Mouse (Mus musculus) thymus, adult 2 months (tissue): ENCODE measurements around the gene Gm6217.

Source experiments
- CTCF ChIP-seq: fragments of 200-500 bp; IDR thresholded peaks from 2 replicates; pipeline ENCODE4 v1.5.1; 2012; ENCODE audit warnings: mild to moderate bottlenecking, control low read depth, low read length, moderate library complexity, borderline replicate concordance; ENCODE audit not compliant: control insufficient read depth, poor library complexity, insufficient read depth; ENCODE audit errors: extremely low read depth
- POLR2A ChIP-seq: fragments of 200-500 bp; IDR thresholded peaks from 2 replicates; pipeline ENCODE4 v1.6.1; 2012; ENCODE audit warnings: mild to moderate bottlenecking, low read length, control low read depth, moderate library complexity; ENCODE audit not compliant: control insufficient read depth, poor library complexity, insufficient read depth; ENCODE audit errors: extremely low read depth

GRCm38 (mm10) chr1:82924650-82925049, 6.5 kb downstream of the Gm6217 start, which contains the start of gene A030014E15Rik:
- TF ChIP-seq CTCF: no peak
- no peak for TF ChIP-seq POLR2A
